ENCODE assay signal across 9 mouse cellular contexts in genomic region chr17:49614577-49615235, GRCm38 (mm10). TPM values are rescaled to one million over a fixed set of nuclear protein-coding genes. Genes with fewer than 3 reads are reported as not detected.
DNase-seq lines count a peak whose midpoint lies in the region; ATAC-seq and TF ChIP-seq lines count a peak whose summit lies in the region.
"Had no signal": no experiment of that assay in that cellular context is flagged by ENCODE, and none has a peak within 500 bp of the region (broad histone marks: within the 10 kb centered on the region; RNA-seq: fewer than 3 reads in every experiment).

Kif6 (plus strand) TSS chr17:49615136.

- no peaks in the 10 kb centered on the region for H3K9me3 ChIP-seq in ES-Bruce4 (replicated peaks; ENCODE audit: control insufficient read depth, insufficient read depth, low read length, poor library complexity, severe bottlenecking)
- no peaks in the 10 kb centered on the region; the same call in 1 of the 2 replicates for H3K9me3 ChIP-seq in forebrain, embryonic 16.5 days (ENCODE audit: control insufficient read depth, low read length)
- no peaks in the 10 kb centered on the region for H3K9me3 ChIP-seq in liver, embryonic 12.5 days (replicated peaks)
- no peaks in the 10 kb centered on the region for H3K9me3 ChIP-seq in neural tube, embryonic 13.5 days

- H3K9ac ChIP-seq in ES-Bruce4 (ENCODE audit: low read depth, poor library complexity, severe bottlenecking): no peak within 1 kb of the TSS
- peak within 1 kb of the TSS; percentile 70 for H3K9ac ChIP-seq in forebrain, embryonic 16.5 days (replicated peaks; ENCODE audit: low read depth, low read length)
- H3K9ac ChIP-seq in liver, embryonic 12.5 days: no peak within 1 kb of the TSS
- H3K9ac ChIP-seq in neural tube, embryonic 13.5 days: peak within 1 kb of the TSS; percentile 75

- no peak within 1 kb of the TSS for H3K27ac ChIP-seq in ES-Bruce4 (ENCODE audit: insufficient read depth, low read length)
- H3K27ac ChIP-seq in forebrain, embryonic 16.5 days (ENCODE audit: low read length): peak within 1 kb of the TSS; percentile 41; the same call in 1 of the 2 replicates
- H3K27ac ChIP-seq in liver, embryonic 12.5 days: no peak within 1 kb of the TSS
- peak within 1 kb of the TSS; percentile 72 for H3K27ac ChIP-seq in neural tube, embryonic 13.5 days (replicated peaks)

- TF ChIP-seq POLR2A in ES-Bruce4 (IDR thresholded peaks at IDR 0.05; ENCODE audit: insufficient read depth, low read length): peak; percentile 28

- WGBS in forebrain, embryonic 16.5 days: 2% methylated on average over 27 of the region's 27 CpGs
- WGBS in liver, embryonic 12.5 days (ENCODE audit: insufficient replicate concordance): 4% methylated on average over 27 of the region's 27 CpGs
- 2% methylated on average over 27 of the region's 27 CpGs for WGBS in neural tube, embryonic 13.5 days

- H3K36me3 ChIP-seq in ES-Bruce4 (ENCODE audit: control insufficient read depth, insufficient read depth, low read length, poor library complexity, severe bottlenecking): no peaks in the 10 kb centered on the region
- no peaks in the 10 kb centered on the region for H3K36me3 ChIP-seq in forebrain, embryonic 16.5 days (ENCODE audit: control insufficient read depth, insufficient read depth)
- no peaks in the 10 kb centered on the region for H3K36me3 ChIP-seq in liver, embryonic 12.5 days
- H3K36me3 ChIP-seq in neural tube, embryonic 13.5 days: no peaks in the 10 kb centered on the region

- peak within 1 kb of the TSS; percentile 92 for H3K4me3 ChIP-seq in ES-Bruce4 (ENCODE audit: low read depth, low read length)
- peak within 1 kb of the TSS; percentile 57 for H3K4me3 ChIP-seq in forebrain, embryonic 16.5 days (replicated peaks; ENCODE audit: low read length)
- peak within 1 kb of the TSS; percentile 51 for H3K4me3 ChIP-seq in liver, embryonic 12.5 days
- peak within 1 kb of the TSS; percentile 66 for H3K4me3 ChIP-seq in neural tube, embryonic 13.5 days

- H3K4me1 ChIP-seq in ES-Bruce4 (ENCODE audit: control insufficient read depth, insufficient read depth, low read length): no peaks in the 10 kb centered on the region
- H3K4me1 ChIP-seq in forebrain, embryonic 16.5 days (replicated peaks; ENCODE audit: control insufficient read depth, insufficient read depth, low read length): peaks cover 6% of the 10 kb centered on the region; the same call in 1 of the 2 replicates
- peaks cover 9% of the 10 kb centered on the region; the same call in 1 of the 2 replicates for H3K4me1 ChIP-seq in liver, embryonic 12.5 days
- H3K4me1 ChIP-seq in neural tube, embryonic 13.5 days (replicated peaks): peaks cover 13% of the 10 kb centered on the region

- H3K27me3 ChIP-seq in ES-Bruce4 (ENCODE audit: control insufficient read depth, insufficient read depth, low read length, poor library complexity, severe bottlenecking): no peaks in the 10 kb centered on the region; the same call in none of the 2 replicates
- H3K27me3 ChIP-seq in forebrain, embryonic 16.5 days (replicated peaks; ENCODE audit: control insufficient read depth, insufficient read depth, low read length): no peaks in the 10 kb centered on the region
- H3K27me3 ChIP-seq in liver, embryonic 12.5 days (replicated peaks): no peaks in the 10 kb centered on the region
- no peaks in the 10 kb centered on the region for H3K27me3 ChIP-seq in neural tube, embryonic 13.5 days

- peak; percentile 99 for ATAC-seq in forebrain, embryonic 16.5 days
- ATAC-seq in liver, embryonic 12.5 days: peak; percentile 52
- peak; percentile 99 for ATAC-seq in neural tube, embryonic 13.5 days (ENCODE audit: low read depth)

- TF ChIP-seq CTCF in ES-Bruce4 (IDR thresholded peaks at IDR 0.05; ENCODE audit: low read depth, low read length): no peak

- intact Hi-C loops in heart, postnatal 10 days (cut with DNase I): no loop called here

- DNase-seq in cerebellum, adult 11-12 months: peak; percentile 84
- peak; percentile 78 to 81 for DNase-seq in heart, postnatal 10 days
- peak; percentile 71 to 79 for DNase-seq in kidney, postnatal 36 days
- DNase-seq in thymus, postnatal 0 days (ENCODE audit: low spot score): peak; percentile 31

- H3K4me2 ChIP-seq in forebrain, embryonic 16.5 days (ENCODE audit: low read length): peak within 1 kb of the TSS; percentile 99
- H3K4me2 ChIP-seq in liver, embryonic 12.5 days: peak within 1 kb of the TSS; percentile 72
- H3K4me2 ChIP-seq in neural tube, embryonic 13.5 days: peak within 1 kb of the TSS; percentile 80

- no peak for TF ChIP-seq EP300 in ES-Bruce4 (IDR thresholded peaks at IDR 0.05; ENCODE audit: insufficient read depth, low read depth, low read length)

RNA-seq across cellular contexts. Expression of gene Kif6, which starts in this region (rescaled TPM):
- 1.2 and 2.3 TPM in 2 replicates for polyA plus RNA-seq in ES-Bruce4 (2011; ENCODE audit: insufficient read depth, insufficient read length, low read depth, missing spikeins)
- polyA plus RNA-seq in forebrain, embryonic 16.5 days (2015; fragmentation: Nextera tagmentation; extraction: Ambion mirVana): 1.9 and 3.3 TPM in 2 replicates
- 1 to 10 TPM; 4.3 to 5.7 TPM for total RNA-seq in heart, postnatal 10 days (2021)
- polyA plus RNA-seq in liver, embryonic 12.5 days (2016; fragmentation: Nextera tagmentation; extraction: Ambion mirVana): 0.44 and 0.50 TPM in 2 replicates
- polyA plus RNA-seq in neural tube, embryonic 13.5 days (2015; fragmentation: Nextera tagmentation; extraction: Ambion mirVana): 3.0 and 3.3 TPM in 2 replicates
- 1.3 TPM in 2 replicates for polyA plus RNA-seq in thymus, postnatal 0 days (2015; fragmentation: Nextera tagmentation; extraction: Ambion mirVana)
- total RNA-seq: MEL had no signal

Comparison
In these comparisons a context has a peak if more than half of its experiments do, and no peak if none do; other contexts are left out.
1. Peak in ATAC-seq, H3K4me3 ChIP-seq and H3K4me2 ChIP-seq in liver, embryonic 12.5 days; RNA of the gene not detected or under 1 TPM.
2. H3K27ac ChIP-seq: peak in forebrain, embryonic 16.5 days (single experiment) and neural tube, embryonic 13.5 days (single experiment); none in ES-Bruce4 (single experiment) and liver, embryonic 12.5 days (single experiment).
3. H3K9ac ChIP-seq: peak in forebrain, embryonic 16.5 days (single experiment) and neural tube, embryonic 13.5 days (single experiment); none in ES-Bruce4 (single experiment) and liver, embryonic 12.5 days (single experiment).
4. DNase-seq: peak in every context shown above with its lines; median percentile 84 in cerebellum, adult 11-12 months; 80 in heart, postnatal 10 days; 75 in kidney, postnatal 36 days; 31 in thymus, postnatal 0 days.
5. Peak in every context shown above with its lines, with median percentiles within 50 percentile points of each other: H3K4me3 ChIP-seq, ATAC-seq and H3K4me2 ChIP-seq.